Mouse (Mus musculus) neural tube, embryonic 14.5 days (tissue): ENCODE measurements around the gene Il20. TPM values are rescaled to one million over a fixed set of nuclear protein-coding genes. Genes with fewer than 3 reads are reported as not detected.
A peak's percentile ranks its signal among the peaks of the same experiment; 100 is the strongest.

Source experiments
- ATAC-seq: fragments of 200-750 bp; cut with Nextera tagmentation; 2 replicates; pipeline ENCODE4 v1.8.0; 2017; ENCODE audit warnings: low read depth, mild to moderate bottlenecking, moderate TSS enrichment, moderate library complexity
- H3K27ac ChIP-seq: fragments of 300-500 bp; sonication (generic); 2 replicates; pipeline ENCODE4 v1.5.1; 2014; ENCODE audit warnings: low read depth, mild to moderate bottlenecking, control low read depth, low read length, moderate library complexity, mixed read lengths
- H3K27me3 ChIP-seq: fragments of 300-500 bp; sonication (generic); 2 replicates; pipeline ENCODE4 v1.6.1; 2014; ENCODE audit warnings: low read length; ENCODE audit not compliant: control insufficient read depth, insufficient read depth
- H3K36me3 ChIP-seq: fragments of 300-500 bp; sonication (generic); 2 replicates; pipeline ENCODE4 v1.6.1; 2014; ENCODE audit warnings: low read length, mixed read lengths; ENCODE audit not compliant: control insufficient read depth, insufficient read depth
- H3K4me1 ChIP-seq: fragments of 300-500 bp; sonication (generic); 2 replicates; pipeline ENCODE4 v1.6.1; 2014; ENCODE audit warnings: low read length; ENCODE audit not compliant: control insufficient read depth, insufficient read depth
- H3K4me2 ChIP-seq: fragments of 300-500 bp; sonication (generic); 2 replicates; pipeline ENCODE4 v1.6.1; 2014; ENCODE audit warnings: mild to moderate bottlenecking, low read depth, low read length, control low read depth
- H3K4me3 ChIP-seq: fragments of 300-500 bp; sonication (generic); 2 replicates; pipeline ENCODE4 v1.5.1; 2014; ENCODE audit warnings: low read depth, low read length, control low read depth, mixed read lengths
- H3K9ac ChIP-seq: fragments of 300-500 bp; sonication (generic); replicated peaks from 2 replicates; pipeline ENCODE4 v1.6.1; 2014; ENCODE audit warnings: low read depth, mild to moderate bottlenecking, control low read depth, low read length, mixed read lengths
- H3K9me3 ChIP-seq: fragments of 300-500 bp; sonication (generic); 2 replicates; pipeline ENCODE4 v1.6.1; 2016; ENCODE audit warnings: low read length; ENCODE audit not compliant: control insufficient read depth
- WGBS: fragments of 180-500 bp; shearing (Covaris S2); extraction: QIAGEN DNeasy Blood & Tissue Kit; methylation state at CpG from one replicate; pipeline ENCODE4 v1.1.7; 2014; 5-methylcytosine and 5-hydroxymethylcytosine counted together
- polyA plus RNA-seq: library from polyadenylated mRNA; unstranded; fragments of >200 nt; fragmentation: Nextera tagmentation; extraction: Ambion mirVana; gene quantifications from 2 replicates; pipeline ENCODE4 v1.2.1, GENCODE M21; 2014

The Il20 gene
- polyA plus RNA-seq, 1 experiment from 2014 or later, result not detected

DNA sequence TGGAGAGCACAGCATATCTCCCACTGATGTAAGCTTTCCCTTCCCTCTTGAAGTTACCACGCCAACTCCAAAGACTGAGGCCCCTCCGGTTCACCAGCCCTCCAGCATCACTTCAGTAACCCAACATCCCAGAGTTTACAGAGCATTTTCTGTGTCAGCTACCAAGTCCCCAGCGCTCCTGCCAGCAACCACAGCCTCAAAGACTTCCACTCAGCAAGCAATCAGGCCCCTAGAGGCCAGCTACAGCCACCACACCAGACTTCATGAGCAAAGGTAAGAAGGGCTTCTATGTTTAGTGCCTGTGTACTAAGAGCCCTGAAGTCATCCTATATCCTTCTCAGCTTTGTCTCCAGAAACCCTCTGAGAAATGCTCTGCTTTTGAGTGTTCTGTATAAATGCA, 35.3 kb downstream of the Il20 start:
- Histone ChIP-seq H3K9me3 (no peaks in the 10 kb centered on the region), H3K4me2 (no peak overlapping the region), H3K27ac (no peak overlapping the region), H3K27me3 (no peaks in the 10 kb centered on the region), H3K4me3 (no peak overlapping the region), H3K36me3 (no peaks in the 10 kb centered on the region), H3K4me1 (peaks cover 3% of the 10 kb centered on the region; the same call in 1 of the 2 replicates), H3K9ac (no peak overlapping the region)
- no peak for ATAC-seq
- 63% methylated on average over 3 of the region's 3 CpGs for WGBS

DNA sequence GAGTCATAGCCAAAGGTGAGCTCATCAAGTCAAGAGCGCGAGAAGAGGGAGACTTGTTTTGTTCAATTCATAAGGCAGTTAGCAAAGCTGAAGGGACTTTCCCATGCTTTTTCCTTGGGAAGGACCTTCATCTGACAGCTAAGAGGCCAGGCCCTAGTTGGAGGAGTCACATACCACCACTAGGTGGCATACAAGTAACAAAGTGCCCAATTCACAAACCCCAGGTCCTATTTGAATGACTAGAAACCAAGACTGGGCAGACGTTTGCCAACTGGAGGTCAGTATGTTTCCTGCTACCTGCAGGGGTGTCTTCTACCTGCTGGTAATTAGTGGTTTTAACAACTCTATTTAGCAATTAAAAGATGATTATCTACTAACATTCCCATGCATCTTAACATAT, 36.1 kb downstream of the Il20 start:
- 44% methylated on average over 3 of the region's 3 CpGs for WGBS

DNA sequence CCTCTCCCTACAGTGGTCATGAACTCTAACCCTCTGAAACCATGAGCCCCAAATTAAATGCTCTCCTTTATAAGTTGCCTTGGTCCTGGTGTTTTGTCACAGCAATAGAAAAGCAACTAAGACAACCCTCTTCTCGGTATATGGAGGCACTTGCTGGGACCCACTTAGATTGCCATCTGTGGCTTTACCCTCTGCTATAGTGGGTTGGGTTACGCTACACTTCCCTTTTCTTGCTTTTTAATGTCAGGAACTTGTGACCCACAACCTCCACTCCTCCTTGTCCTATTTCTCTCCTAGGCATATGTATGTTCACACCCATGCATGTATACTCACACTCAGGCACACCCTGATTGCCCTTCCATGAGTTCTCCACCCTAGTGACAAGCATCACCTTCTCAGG, 38.3 kb downstream of the Il20 start:
- ATAC-seq, result no peak
- Histone ChIP-seq H3K4me2 (no peak overlapping the region), H3K36me3 (no peaks in the 10 kb centered on the region), H3K4me1 (no peaks in the 10 kb centered on the region; the same call in 1 of the 2 replicates), H3K27ac (no peak overlapping the region), H3K9ac (no peak overlapping the region), H3K9me3 (no peaks in the 10 kb centered on the region), H3K27me3 (no peaks in the 10 kb centered on the region), H3K4me3 (no peak overlapping the region)
- 96% methylated on average over 2 of the region's 2 CpGs for WGBS

More for the DNA sequence above, 36.1 kb downstream of the Il20 start:
- Histone ChIP-seq H3K4me1 (peaks cover 3% of the 10 kb centered on the region; the same call in 1 of the 2 replicates), H3K4me3 (no peak overlapping the region), H3K27ac (no peak overlapping the region), H3K4me2 (no peak overlapping the region), H3K9me3 (no peaks in the 10 kb centered on the region), H3K27me3 (no peaks in the 10 kb centered on the region), H3K36me3 (no peaks in the 10 kb centered on the region), H3K9ac (no peak overlapping the region)
- ATAC-seq, result peak; percentile 68; the same call in 1 of the 2 replicates

DNA sequence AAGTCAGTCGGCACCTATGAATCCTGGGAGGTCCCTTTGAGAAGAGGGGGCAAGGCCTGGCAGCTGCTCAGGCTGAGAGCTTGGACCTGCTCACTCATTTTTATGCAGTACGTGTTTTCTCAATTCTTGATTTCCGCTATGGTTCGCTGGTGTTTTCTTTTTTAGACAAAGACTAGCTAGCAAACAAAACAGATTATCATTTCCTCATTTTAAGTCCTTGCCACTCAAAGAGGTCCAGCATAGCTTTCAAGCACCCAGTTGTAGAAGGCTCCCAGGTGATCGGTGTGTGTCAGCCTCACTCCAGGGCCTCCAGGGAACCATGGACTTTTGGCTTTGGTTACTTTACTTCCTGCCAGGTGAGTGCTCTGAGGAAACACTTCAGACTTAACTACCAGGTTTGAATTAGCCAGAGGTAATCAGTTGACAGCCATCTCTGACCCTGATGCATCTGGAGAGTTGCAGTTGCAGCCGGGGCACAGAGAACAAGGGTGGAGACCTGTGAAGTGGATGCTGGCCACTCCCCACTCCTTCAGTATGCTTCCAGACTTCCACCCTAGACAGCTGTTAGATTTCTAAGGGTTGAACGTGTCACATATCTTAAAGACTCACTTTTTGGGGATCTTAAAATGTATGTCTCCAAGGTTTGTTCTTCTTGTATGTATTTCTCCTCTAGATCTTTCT, 45.6 kb downstream of the Il20 start, which contains the start of gene Fcmr:
TSS of gene Fcmr (plus strand) at position 129 of the 681 bp plus-strand sequence.
- Histone ChIP-seq H3K4me1 (no peaks in the 10 kb centered on the region), H3K9me3 (no peaks in the 10 kb centered on the region; the same call in 1 of the 2 replicates), H3K27ac (no peak within 1 kb of the TSS), H3K4me2 (no peak within 1 kb of the TSS), H3K27me3 (no peaks in the 10 kb centered on the region), H3K36me3 (no peaks in the 10 kb centered on the region), H3K9ac (no peak within 1 kb of the TSS), H3K4me3 (no peak within 1 kb of the TSS)
- no peak for ATAC-seq
- 85% methylated on average over 7 of the region's 7 CpGs for WGBS

DNA sequence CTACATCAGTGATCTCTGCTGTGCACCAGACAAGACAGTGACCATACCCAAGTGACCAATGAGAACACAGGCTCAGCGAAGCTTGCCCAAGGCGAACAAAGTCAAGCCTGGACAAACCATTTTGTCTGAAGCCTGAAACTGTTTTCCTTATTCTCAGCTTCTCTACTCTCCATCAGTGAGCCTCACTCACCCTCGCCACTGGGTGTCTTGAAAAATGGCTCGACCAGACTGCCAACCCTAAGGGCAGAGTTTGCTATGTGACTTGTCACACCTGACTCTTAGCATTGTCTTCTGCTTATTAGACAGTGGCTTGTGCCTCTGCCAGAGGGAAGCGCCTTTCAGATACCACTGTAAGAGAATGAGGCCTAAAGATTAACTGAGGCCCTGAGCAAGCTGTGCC, 46.5 kb downstream of the Il20 start:
- no peaks in the 10 kb centered on the region for H3K36me3 ChIP-seq
- H3K9me3 ChIP-seq, result no peaks in the 10 kb centered on the region; the same call in 1 of the 2 replicates
- no peak overlapping the region for H3K4me3 ChIP-seq
- ATAC-seq, result no peak
- H3K4me1 ChIP-seq, result no peaks in the 10 kb centered on the region
- H3K4me2 ChIP-seq, result no peak overlapping the region
- 92% methylated on average over 5 of the region's 5 CpGs for WGBS
- H3K27me3 ChIP-seq, result no peaks in the 10 kb centered on the region
- no peak overlapping the region for H3K27ac ChIP-seq
- no peak overlapping the region for H3K9ac ChIP-seq

DNA sequence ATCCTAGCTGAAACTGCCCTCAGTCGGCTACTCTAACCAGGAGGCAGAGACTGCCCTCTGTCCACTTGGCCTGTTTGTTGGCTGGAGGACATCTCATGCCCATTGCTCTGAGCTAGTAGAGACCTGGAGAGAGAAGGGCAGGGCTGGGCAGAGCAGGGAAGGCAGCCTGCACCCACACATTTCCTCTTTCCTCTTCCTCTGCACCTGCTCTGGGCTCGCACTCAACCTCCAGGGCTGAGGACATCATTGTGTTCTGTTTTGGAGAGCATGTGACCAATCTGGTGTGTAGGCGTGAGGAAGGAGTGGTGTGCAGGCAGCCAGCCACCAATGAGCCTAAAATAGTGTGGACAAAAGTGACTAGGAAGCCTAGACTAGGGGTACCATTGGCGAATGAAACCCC, 47.0 kb downstream of the Il20 start:
- Histone ChIP-seq H3K4me2 (no peak overlapping the region), H3K27me3 (no peaks in the 10 kb centered on the region), H3K4me1 (no peaks in the 10 kb centered on the region), H3K36me3 (no peaks in the 10 kb centered on the region), H3K9ac (no peak overlapping the region), H3K4me3 (no peak overlapping the region), H3K9me3 (no peaks in the 10 kb centered on the region; the same call in 1 of the 2 replicates), H3K27ac (no peak overlapping the region)
- ATAC-seq, result no peak
- 95% methylated on average over 4 of the region's 4 CpGs for WGBS

DNA sequence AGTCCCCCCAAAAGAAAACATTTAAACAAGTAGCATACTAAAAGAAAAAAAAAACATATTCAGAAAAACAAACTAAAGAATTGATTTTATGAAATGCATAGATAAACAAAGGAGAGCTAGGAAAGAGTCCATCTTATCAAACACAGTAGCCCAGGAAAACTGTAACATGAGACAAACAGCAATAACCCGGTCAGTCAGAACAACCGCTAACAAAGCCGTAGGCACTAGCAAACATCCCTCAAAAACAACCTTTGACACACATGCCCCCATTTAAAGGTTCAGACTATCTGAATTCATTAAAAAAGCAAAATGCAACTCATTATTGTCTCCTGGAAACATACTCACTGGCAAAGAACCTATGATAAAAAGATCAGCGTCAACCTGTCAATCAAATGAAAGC, 53.8 kb downstream of the Il20 start:
- H3K9me3 ChIP-seq, result no peaks in the 10 kb centered on the region
- no peak overlapping the region for H3K9ac ChIP-seq
- no peak overlapping the region for H3K4me3 ChIP-seq
- ATAC-seq, result no peak
- H3K4me2 ChIP-seq, result no peak overlapping the region
- H3K27me3 ChIP-seq, result no peaks in the 10 kb centered on the region
- WGBS, result 91% methylated on average over 4 of the region's 4 CpGs
- H3K4me1 ChIP-seq, result no peaks in the 10 kb centered on the region
- no peaks in the 10 kb centered on the region for H3K36me3 ChIP-seq
- no peak overlapping the region for H3K27ac ChIP-seq

Other genes with a start within 250 kb of the Il20 start
- gene C4bp, start 249.8 kb downstream of the Il20 start, polyA plus RNA-seq, result not detected in 2 replicates
- gene Gm29427, start 195.7 kb downstream of the Il20 start, polyA plus RNA-seq, result not detected in 2 replicates
- gene Yod1, start 194.1 kb downstream of the Il20 start, polyA plus RNA-seq, result 16.2 and 18.4 TPM in 2 replicates
- 24.3 and 25.6 TPM in 2 replicates for gene Pfkfb2, start 182.2 kb downstream of the Il20 start, polyA plus RNA-seq
- gene AA986860, start 179.5 kb downstream of the Il20 start, polyA plus RNA-seq, result 0.61 and 0.90 TPM in 2 replicates
- gene Fcamr, start 110.5 kb downstream of the Il20 start, polyA plus RNA-seq, result not detected in 2 replicates
- gene Pigr, start 84.8 kb downstream of the Il20 start, polyA plus RNA-seq, result not detected in 2 replicates
- gene Fcmr, start 45.8 kb downstream of the Il20 start, polyA plus RNA-seq, result 1.5 and 1.7 TPM in 2 replicates
- gene Il24, start 24.0 kb downstream of the Il20 start, polyA plus RNA-seq, result not detected in 2 replicates
- not detected in 2 replicates for gene Il19, start 28.7 kb upstream of the Il20 start, polyA plus RNA-seq
- gene Il10, start 108.4 kb upstream of the Il20 start, polyA plus RNA-seq, result not detected in 2 replicates
- 15.8 and 16.1 TPM in 2 replicates for gene Mapkapk2, start 186.4 kb upstream of the Il20 start, polyA plus RNA-seq
- 12.6 and 16.5 TPM in 2 replicates for gene Dyrk3, start 226.9 kb upstream of the Il20 start, polyA plus RNA-seq
- gene Eif2d, start 241.7 kb upstream of the Il20 start, polyA plus RNA-seq, result 54.8 and 58.7 TPM in 2 replicates